Mouse (Mus musculus) thymus, postnatal 36 days (tissue): ENCODE results near the gene 2510039O18Rik.

ENCODE experiments used
- DNase-seq, 2 experiments: peaks; one replicate each; pipeline ENCODE4 v3.0.0; 2022; ENCODE audit warnings: mixed read lengths in 2 of 2

2510039O18Rik gene

GRCm38 (mm10) chr4:147993571-147994095 is 52.9 kb downstream of the 2510039O18Rik start:
- DNase-seq: no peak

GRCm38 (mm10) chr4:147995311-147995710 is 54.6 kb downstream of the 2510039O18Rik start:
- DNase-seq: no peak
